Mouse (Mus musculus): ENCODE measurements at regions not wholly inside any gene's neighbourhood (a gene's known extent, or its start where the extent isn't known, plus 50 kb on each side); places are given as distances from the start of the nearest gene placed in this dataset.

DNA sequence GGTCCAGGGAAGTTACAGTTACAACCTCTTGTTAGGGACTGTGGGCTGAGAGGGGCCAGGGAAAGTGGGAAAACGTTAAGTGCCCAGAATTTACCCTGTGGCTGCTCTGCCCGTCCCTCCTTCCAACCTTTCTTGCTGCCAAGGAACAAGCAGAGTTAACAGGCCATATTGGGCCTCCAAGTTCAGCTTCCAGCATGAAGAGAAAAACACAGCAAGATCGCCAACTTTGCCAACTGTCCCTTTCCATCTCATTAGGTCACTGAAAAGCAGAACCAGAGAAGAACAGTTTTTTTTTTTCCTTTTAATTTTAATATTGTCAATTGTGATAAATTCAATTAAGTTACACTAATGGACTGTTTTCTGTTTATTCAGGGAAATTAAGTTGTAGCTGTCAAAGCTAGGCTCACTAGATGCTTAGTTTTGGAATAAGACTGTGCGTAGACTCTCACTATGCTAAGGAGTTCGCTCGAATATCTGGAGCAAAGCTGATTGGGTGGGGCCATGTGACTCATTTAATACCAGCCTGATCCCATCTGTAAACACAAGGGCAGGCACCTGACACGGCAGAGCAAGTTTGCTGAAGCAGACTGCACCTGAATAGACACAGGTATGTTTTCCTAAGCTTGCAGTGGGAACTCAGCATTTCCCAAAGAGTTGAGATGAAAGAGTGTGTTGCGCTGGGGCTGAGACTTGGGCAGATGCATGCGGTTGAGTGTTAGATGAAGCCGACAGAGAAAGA is 178.9 kb downstream of the Gm45692 start:
- Histone ChIP-seq H3K9me3 (no peaks in the 10 kb centered on the region), H3K9ac (no peak overlapping the region), H3K4me3 (replicated peaks) (no peak overlapping the region), H3K4me1 (no peaks in the 10 kb centered on the region), H3K4me2 (no peak overlapping the region), H3K36me3 (replicated peaks) (no peaks in the 10 kb centered on the region), H3K27me3 (no peaks in the 10 kb centered on the region), H3K27ac (no peak overlapping the region)
- 89% methylated on average over 10 of the region's 10 CpGs for WGBS
- ATAC-seq (ENCODE audit: low FRiP score): no peak

DNA sequence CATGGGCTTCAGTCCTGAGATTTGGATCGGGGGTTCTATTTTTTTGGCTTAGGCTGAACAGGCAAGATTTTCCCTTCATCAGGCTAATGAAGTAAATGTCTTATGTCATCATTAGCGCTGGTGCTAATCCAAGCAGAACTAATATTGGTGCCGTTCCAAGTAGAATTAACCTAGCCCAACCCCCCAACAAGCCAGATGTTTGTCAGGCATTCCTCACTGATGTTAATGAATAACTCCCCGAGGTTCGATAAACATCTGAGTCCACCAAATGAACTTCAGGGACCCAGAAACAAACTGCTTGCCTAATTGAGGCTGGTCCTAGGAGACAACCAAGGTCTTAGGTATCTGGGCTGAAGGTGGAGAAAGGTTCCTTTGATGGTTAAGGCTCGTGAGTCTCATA is 180.9 kb downstream of the Gm45692 start:
- no peak overlapping the region for H3K27ac ChIP-seq
- no peaks in the 10 kb centered on the region for H3K36me3 ChIP-seq (replicated peaks)
- no peak overlapping the region for H3K4me2 ChIP-seq
- no peaks in the 10 kb centered on the region for H3K9me3 ChIP-seq
- H3K27me3 ChIP-seq: no peaks in the 10 kb centered on the region
- H3K9ac ChIP-seq: no peak overlapping the region
- H3K4me3 ChIP-seq (replicated peaks): no peak overlapping the region
- peaks cover 7% of the 10 kb centered on the region for H3K4me1 ChIP-seq
- no peak for ATAC-seq (ENCODE audit: low FRiP score)
- 47% methylated on average over 6 of the region's 6 CpGs for WGBS

DNA sequence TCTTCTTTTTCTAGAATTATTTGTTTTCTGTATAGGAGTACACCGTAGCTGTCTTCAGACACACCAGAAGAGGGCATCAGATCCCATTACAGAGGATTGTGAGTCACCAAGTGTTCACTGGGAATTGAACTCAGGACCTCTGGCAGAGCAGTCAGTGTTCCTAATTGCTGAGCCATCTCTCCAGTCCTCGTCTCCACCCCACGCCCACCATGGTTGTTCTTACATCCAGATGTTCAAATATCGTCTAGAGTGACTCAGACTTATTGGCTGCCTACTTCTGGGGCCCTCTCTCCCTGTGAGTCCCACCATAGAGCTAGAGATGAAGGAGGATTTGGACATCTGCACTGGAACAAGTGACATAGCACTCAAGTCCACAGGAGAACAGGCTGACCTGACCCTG is 182.6 kb downstream of the Gm45692 start:
- Histone ChIP-seq H3K27ac (no peak overlapping the region), H3K4me3 (replicated peaks) (no peak overlapping the region), H3K27me3 (no peaks in the 10 kb centered on the region), H3K9ac (no peak overlapping the region), H3K36me3 (replicated peaks) (no peaks in the 10 kb centered on the region), H3K9me3 (no peaks in the 10 kb centered on the region), H3K4me2 (no peak overlapping the region), H3K4me1 (peaks cover 12% of the 10 kb centered on the region)
- no peak for ATAC-seq (ENCODE audit: low FRiP score)
- WGBS: 88% methylated on average over 4 of the region's 4 CpGs

DNA sequence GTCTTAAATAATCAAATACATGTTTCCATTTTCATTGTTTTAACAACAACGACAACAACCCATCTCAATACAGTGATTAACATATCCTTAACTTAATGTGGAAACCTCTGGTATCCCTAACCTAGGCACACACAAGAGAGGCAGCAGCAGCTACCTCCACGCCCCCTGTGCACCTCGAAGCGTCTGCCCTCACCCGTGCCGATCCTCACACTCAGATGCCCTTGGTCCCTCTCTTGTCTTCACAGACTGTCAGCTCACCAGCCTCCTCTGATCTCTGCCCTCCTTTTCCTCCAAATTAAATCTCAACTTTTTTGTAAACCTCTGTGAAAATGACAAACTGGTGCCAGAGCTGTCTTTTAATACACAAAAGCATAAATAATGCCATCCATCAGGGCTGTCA is 185.2 kb downstream of the Gm45692 start:
- Histone ChIP-seq H3K36me3 (replicated peaks) (no peaks in the 10 kb centered on the region), H3K4me2 (no peak overlapping the region), H3K27me3 (no peaks in the 10 kb centered on the region), H3K4me3 (replicated peaks) (no peak overlapping the region), H3K9me3 (no peaks in the 10 kb centered on the region), H3K4me1 (peaks cover 19% of the 10 kb centered on the region), H3K27ac (no peak overlapping the region), H3K9ac (no peak overlapping the region)
- no peak for ATAC-seq (ENCODE audit: low FRiP score)
- 81% methylated on average over 6 of the region's 6 CpGs for WGBS

DNA sequence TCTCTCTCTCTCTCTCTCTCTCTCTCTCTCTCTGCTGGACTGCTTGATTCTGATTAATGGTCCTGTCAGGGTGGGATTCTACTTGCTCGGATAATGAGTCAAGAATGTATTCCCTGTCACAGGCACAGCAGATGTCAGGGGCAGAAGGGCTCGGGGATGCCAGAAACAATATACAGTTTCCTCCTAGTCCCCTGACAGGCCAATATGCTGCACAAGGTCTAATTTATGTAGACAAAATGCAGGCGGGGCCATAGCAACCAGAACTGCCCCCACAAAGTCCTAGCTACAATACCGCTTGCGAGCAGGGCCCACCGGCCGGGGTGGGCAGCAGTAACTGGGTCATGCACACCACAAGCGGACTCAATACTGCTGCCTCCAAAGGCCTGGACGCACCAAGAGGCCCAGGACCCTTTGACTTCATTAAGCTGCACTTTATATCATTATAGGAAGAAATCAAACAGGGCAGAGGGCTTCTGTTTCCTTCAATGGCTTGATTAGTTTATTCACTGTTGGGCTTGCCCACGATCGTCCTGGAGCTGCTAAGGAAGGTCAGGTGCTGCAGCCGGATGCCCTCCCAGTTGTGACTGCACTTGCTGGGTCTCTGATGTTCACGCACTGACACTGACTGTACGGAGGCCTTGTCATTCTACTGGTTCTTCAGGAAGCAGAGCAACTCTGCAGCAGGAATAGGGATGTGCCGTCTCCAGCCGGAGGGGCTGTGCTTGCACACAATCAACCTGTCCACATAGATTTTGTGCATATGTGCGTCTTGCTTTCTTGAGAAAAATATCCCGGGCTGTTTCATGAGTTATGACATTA is 185.9 kb downstream of the Gm45692 start:
- Histone ChIP-seq H3K27ac (peak overlapping the region; percentile 47; the same call in 1 of the 2 replicates), H3K4me3 (replicated peaks) (no peak overlapping the region), H3K9me3 (no peaks in the 10 kb centered on the region), H3K27me3 (no peaks in the 10 kb centered on the region), H3K36me3 (replicated peaks) (no peaks in the 10 kb centered on the region), H3K4me1 (peaks cover 19% of the 10 kb centered on the region), H3K4me2 (no peak overlapping the region), H3K9ac (no peak overlapping the region)
- ATAC-seq (ENCODE audit: low FRiP score): peak; percentile 75
- WGBS: 72% methylated on average over 18 of the region's 18 CpGs

DNA sequence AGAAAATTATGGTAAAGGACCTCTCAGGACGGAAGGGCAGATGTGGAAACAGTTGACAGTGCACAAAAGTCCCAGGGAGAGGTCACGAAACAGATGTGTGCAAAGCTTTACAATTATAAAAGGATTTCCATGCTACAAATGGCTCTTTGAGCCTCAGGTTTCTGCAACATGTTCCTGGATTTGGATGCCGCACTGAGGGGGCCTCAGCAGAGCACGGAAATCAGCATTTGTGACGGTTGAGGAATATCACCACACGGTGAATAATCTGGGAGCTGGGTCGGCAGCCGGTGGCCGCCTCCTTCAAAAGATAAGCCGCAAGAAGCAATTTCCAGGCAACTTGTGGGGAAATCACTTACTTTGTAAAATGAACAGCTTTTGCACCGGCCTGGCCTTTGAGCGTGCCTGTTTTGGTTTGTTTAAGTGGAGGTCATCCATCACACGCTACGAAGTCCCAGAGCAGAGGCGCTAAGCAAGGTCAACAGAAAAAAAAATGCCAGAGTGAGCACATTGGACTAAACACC is 188.8 kb downstream of the Gm45692 start:
- Histone ChIP-seq H3K27me3 (no peaks in the 10 kb centered on the region), H3K4me1 (peaks cover 19% of the 10 kb centered on the region), H3K9ac (no peak overlapping the region), H3K36me3 (replicated peaks) (no peaks in the 10 kb centered on the region), H3K27ac (no peak overlapping the region), H3K4me2 (no peak overlapping the region), H3K9me3 (no peaks in the 10 kb centered on the region), H3K4me3 (replicated peaks) (no peak overlapping the region)
- 79% methylated on average over 15 of the region's 15 CpGs for WGBS
- ATAC-seq (ENCODE audit: low FRiP score): no peak

DNA sequence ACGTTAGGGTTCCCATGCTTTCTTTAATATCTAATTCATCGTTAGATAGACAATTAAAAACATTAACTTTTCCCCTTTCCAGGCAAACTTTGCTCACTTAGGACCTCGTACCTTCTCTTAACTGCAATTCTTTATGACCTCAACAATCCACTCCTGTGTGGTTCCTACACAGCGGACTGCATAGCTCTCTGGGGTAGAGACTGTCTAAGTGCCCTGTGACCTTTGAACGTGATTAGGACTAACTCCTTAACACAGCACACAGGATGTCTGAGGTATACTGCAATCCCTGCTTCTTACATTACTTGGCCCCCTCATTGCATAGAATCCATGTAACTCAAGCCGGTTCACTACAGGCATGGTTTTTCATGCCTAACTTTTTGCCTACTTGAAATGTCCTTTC is 190.4 kb downstream of the Gm45692 start:
- H3K9me3 ChIP-seq: no peaks in the 10 kb centered on the region
- WGBS: 85% methylated on average over 6 of the region's 6 CpGs

DNA sequence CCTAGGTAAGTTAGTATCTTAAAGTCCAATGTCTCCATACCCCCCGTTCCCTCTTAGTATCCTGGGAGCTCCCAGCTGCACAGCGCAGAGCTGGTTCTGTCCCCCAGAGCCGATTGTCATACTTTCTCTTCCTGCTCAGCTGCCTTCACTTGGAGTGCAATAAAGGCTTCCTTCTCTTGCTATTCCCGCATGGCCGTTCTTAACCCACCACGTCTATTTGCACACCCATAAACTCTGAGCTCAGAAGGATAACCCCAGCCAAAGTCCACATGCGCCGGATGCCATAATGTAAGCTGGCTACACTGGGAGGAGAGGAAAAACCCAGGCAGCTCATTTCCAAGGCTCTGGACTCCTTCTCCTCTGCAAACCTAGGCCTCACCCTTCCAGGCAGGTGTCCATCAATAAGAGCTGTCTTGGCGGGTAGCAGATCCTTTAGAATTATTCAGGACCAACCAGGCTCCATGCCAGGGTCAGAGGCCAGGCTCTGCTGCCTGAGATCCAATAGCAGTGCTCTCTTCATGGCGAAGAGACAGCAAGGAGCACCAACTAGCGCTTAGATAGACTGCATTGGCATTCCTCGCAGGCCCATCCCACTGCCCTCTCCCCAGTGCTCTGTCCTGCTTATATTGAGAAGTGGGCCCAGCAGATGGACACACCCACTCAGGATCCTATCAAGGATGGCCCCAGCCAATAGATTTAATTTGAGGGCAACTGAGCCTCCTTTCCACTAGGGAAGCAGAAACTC is 204.4 kb downstream of the Gm45692 start:
- Histone ChIP-seq H3K9ac (no peak overlapping the region), H3K4me2 (no peak overlapping the region), H3K4me1 (no peaks in the 10 kb centered on the region), H3K4me3 (replicated peaks) (no peak overlapping the region), H3K27me3 (no peaks in the 10 kb centered on the region), H3K36me3 (replicated peaks) (no peaks in the 10 kb centered on the region), H3K9me3 (no peaks in the 10 kb centered on the region), H3K27ac (no peak overlapping the region)
- no peak for ATAC-seq (ENCODE audit: low FRiP score)
- WGBS: 94% methylated on average over 12 of the region's 12 CpGs

More for the DNA sequence above, 190.4 kb downstream of the Gm45692 start:
- ATAC-seq (ENCODE audit: low FRiP score): no peak
- Histone ChIP-seq H3K36me3 (replicated peaks) (no peaks in the 10 kb centered on the region), H3K4me3 (replicated peaks) (no peak overlapping the region), H3K27me3 (no peaks in the 10 kb centered on the region), H3K4me1 (peaks cover 16% of the 10 kb centered on the region), H3K4me2 (no peak overlapping the region), H3K27ac (no peak overlapping the region), H3K9ac (no peak overlapping the region)

DNA sequence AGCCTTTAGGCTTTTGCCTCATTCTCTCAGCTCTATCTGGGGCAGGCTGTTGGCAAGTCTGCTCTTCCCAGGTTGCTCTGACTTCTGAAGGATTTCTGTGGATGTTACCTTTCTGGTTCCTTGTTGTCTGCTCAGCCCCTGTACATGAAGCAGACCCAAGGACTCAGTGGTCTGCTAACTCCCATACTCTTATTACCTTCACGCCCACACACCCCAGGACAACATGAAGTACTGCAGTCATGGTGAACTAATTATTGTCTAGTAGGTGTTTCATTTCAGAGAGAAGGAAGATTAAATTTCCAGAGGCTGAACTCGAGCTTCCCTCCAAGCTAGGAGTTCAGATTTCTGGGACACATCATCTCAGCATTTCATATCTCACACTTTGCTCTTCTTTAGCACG is 205.3 kb downstream of the Gm45692 start:
- Histone ChIP-seq H3K9ac (no peak overlapping the region), H3K4me1 (no peaks in the 10 kb centered on the region)
- WGBS: 81% methylated on average over 3 of the region's 3 CpGs

DNA sequence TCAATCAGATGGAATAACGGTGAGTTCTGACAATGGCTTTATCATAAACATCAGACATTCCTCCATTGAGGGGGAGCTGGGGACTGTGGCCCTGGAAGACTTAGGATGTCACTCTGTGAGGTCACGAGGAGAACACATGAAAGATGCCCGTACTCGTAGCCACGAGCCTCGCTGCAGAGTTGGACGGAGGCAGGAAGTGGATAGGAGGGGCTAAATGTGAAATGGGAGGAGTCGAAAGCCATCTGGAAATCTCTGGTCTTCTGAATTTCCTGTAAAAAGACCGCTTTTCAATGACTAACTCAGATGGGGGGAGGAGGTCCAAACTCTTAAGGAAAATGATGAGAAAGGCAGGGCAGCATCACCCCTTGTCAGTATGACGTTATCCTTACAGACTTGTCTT is 210.5 kb downstream of the Gm45692 start:
- Histone ChIP-seq H3K27ac (no peak overlapping the region), H3K4me3 (replicated peaks) (no peak overlapping the region), H3K9ac (no peak overlapping the region), H3K36me3 (replicated peaks) (no peaks in the 10 kb centered on the region), H3K4me2 (no peak overlapping the region), H3K4me1 (no peaks in the 10 kb centered on the region), H3K27me3 (no peaks in the 10 kb centered on the region), H3K9me3 (no peaks in the 10 kb centered on the region)
- 88% methylated on average over 10 of the region's 10 CpGs for WGBS
- ATAC-seq (ENCODE audit: low FRiP score): no peak

More for the DNA sequence above, 205.3 kb downstream of the Gm45692 start:
- Histone ChIP-seq H3K4me3 (replicated peaks) (no peak overlapping the region), H3K27me3 (no peaks in the 10 kb centered on the region), H3K36me3 (replicated peaks) (no peaks in the 10 kb centered on the region), H3K4me2 (no peak overlapping the region), H3K9me3 (no peaks in the 10 kb centered on the region), H3K27ac (no peak overlapping the region)
- no peak for ATAC-seq (ENCODE audit: low FRiP score)

DNA sequence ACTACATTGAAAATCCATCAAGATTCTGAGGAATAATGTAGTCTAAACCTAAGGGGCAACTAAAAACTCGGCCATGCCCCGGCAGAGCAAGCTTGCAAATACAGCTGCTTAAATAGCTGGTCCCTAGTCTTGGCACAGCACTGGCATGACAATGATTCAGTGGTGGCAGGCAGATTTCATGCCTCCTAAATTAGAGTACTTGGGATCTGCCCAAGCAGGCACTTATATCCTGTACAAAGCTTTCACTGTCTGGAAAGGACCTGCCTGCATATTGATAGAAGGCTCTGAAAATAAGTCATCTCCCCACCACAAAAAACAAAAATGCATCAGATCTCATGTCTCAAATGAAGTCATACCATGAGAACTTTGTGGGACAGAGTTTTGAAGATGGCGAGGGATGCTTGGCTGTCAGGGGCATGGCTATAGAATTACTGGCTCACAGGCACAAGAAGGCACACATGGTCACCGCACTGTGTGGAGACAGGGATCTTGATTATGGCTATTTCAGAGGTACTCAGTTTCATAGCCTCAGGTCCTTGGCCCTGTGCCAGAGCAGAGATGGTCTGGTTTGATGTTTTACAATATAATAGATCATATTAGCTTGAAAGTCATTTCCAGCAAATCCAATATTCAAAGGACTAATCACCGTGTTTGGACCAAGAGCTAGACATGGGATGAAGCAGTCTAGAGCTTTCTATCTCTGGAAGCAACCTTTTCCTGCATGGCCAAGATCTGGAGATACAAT is 217.7 kb downstream of the Gm45692 start:
- WGBS: 90% methylated on average over 5 of the region's 5 CpGs
- H3K9ac ChIP-seq: no peak overlapping the region
- H3K27ac ChIP-seq: no peak overlapping the region

DNA sequence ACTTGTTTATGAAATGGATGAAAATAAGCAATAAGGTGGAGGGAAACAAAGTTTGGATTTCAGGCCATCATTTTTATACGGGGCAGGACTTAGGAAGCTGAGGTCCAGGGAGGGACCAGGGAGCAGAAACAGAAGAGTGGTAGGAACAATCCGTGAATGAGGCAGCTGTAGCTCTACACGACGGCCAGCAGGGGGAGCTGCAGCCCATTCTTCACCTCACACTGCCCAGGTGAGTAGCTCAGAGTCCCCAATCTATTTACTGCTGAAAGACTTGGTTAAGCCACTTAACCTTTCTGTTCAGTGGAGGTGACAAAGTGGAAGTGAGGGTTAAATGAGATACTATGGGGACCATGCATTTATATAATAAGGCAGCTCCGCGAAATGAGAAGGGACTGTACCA is 225.7 kb downstream of the Gm45692 start:
- 27% methylated on average over 6 of the region's 6 CpGs for WGBS
- no peak overlapping the region for H3K4me3 ChIP-seq (replicated peaks)
- no peak overlapping the region for H3K9ac ChIP-seq
- H3K4me1 ChIP-seq: no peaks in the 10 kb centered on the region
- peak; percentile 60 for ATAC-seq (ENCODE audit: low FRiP score)
- H3K9me3 ChIP-seq: no peaks in the 10 kb centered on the region
- no peak overlapping the region for H3K4me2 ChIP-seq
- no peak overlapping the region for H3K27ac ChIP-seq
- H3K27me3 ChIP-seq: 0 out of 2 replicates have a peak, but pooled peaks cover 3% of the 10 kb centered on the region
- H3K36me3 ChIP-seq (replicated peaks): no peaks in the 10 kb centered on the region

More for the DNA sequence above, 217.7 kb downstream of the Gm45692 start:
- H3K4me3 ChIP-seq (replicated peaks): no peak overlapping the region
- no peaks in the 10 kb centered on the region for H3K4me1 ChIP-seq
- no peak overlapping the region for H3K4me2 ChIP-seq
- H3K9me3 ChIP-seq: no peaks in the 10 kb centered on the region
- no peaks in the 10 kb centered on the region for H3K27me3 ChIP-seq
- H3K36me3 ChIP-seq (replicated peaks): no peaks in the 10 kb centered on the region
- no peak for ATAC-seq (ENCODE audit: low FRiP score)

All from forebrain, embryonic 12.5 days (tissue).